Mouse (Mus musculus): Measurements from ENCODE around the gene Spin2c. TPM values are rescaled to one million over a fixed set of nuclear protein-coding genes. Genes with fewer than 3 reads are reported as not detected.

Spin2c gene
- polyA plus RNA-seq (2015; fragmentation: Nextera tagmentation; extraction: Ambion mirVana): 16.2 and 18.7 TPM in 2 replicates

- WGBS: 15% methylated on average over 20 of the region's 23 CpGs
- Histone ChIP-seq H3K27me3 (no peaks in the 10 kb centered on the region), H3K4me2 (peak within 1 kb of the TSS; percentile 58), H3K4me1 (no peaks in the 10 kb centered on the region), H3K9me3 (replicated peaks) (no peaks in the 10 kb centered on the region), H3K36me3 (ENCODE audit: poor library complexity, severe bottlenecking) (no peaks in the 10 kb centered on the region), H3K27ac (no peak within 1 kb of the TSS), H3K9ac (peak within 1 kb of the TSS; percentile 61), H3K4me3 (peak within 1 kb of the TSS; percentile 50)
- ATAC-seq: peak; percentile 96
Measured at GRCm38 (mm10) chrX:153831951-153832561, at the start of gene Spin2c. TSS of gene Spin2c (plus strand) at chrX:153832225.

GRCm38 (mm10) chrX:153832606-153833005 lies 581 bp downstream of the Spin2c start:
- no peaks in the 10 kb centered on the region for H3K4me1 ChIP-seq
- H3K9ac ChIP-seq: peak overlapping the region; percentile 61
- no peaks in the 10 kb centered on the region for H3K36me3 ChIP-seq (ENCODE audit: poor library complexity, severe bottlenecking)
- peak overlapping the region; percentile 50 for H3K4me3 ChIP-seq
- no peak overlapping the region for H3K27ac ChIP-seq
- H3K27me3 ChIP-seq: no peaks in the 10 kb centered on the region
- peak overlapping the region; percentile 58 for H3K4me2 ChIP-seq
- WGBS: 21% methylated on average over 14 of the region's 14 CpGs
- ATAC-seq: peak; percentile 74
- no peaks in the 10 kb centered on the region for H3K9me3 ChIP-seq (replicated peaks)

Other genes starting within 250 kb of the Spin2c start
- gene Kctd12b, start 135.8 kb upstream of the Spin2c start, polyA plus RNA-seq (2015; fragmentation: Nextera tagmentation; extraction: Ambion mirVana): 2.1 and 2.7 TPM in 2 replicates
- 104 TPM in 2 replicates for gene Nbdy, start 108.6 kb upstream of the Spin2c start, polyA plus RNA-seq (2015; fragmentation: Nextera tagmentation; extraction: Ambion mirVana)
- gene Samt1, start 180.4 kb downstream of the Spin2c start, polyA plus RNA-seq (2015; fragmentation: Nextera tagmentation; extraction: Ambion mirVana): not detected in 2 replicates
- gene 4921511M17Rik, start 201.6 kb downstream of the Spin2c start, polyA plus RNA-seq (2015; fragmentation: Nextera tagmentation; extraction: Ambion mirVana): not detected in 2 replicates
- gene Gm10057, start 222.8 kb downstream of the Spin2c start, polyA plus RNA-seq (2015; fragmentation: Nextera tagmentation; extraction: Ambion mirVana): not detected in 2 replicates